Mouse (Mus musculus): ENCODE data around the gene Zcchc2. TPM values are rescaled to one million over a fixed set of nuclear protein-coding genes. Genes with fewer than 3 reads are reported as not detected.

Gene Zcchc2
- polyA plus RNA-seq, 1 experiment = 4.7 TPM

- TF ChIP-seq E2F4 (IDR thresholded peaks at IDR 0.05; ENCODE audit: insufficient read depth) (no peak), MAX (IDR thresholded peaks at IDR 0.05; ENCODE audit: low read depth) (no peak), MYOG (IDR thresholded peaks at IDR 0.05; ENCODE audit: control insufficient read depth in 1 of 3, insufficient read depth in 1 of 3, insufficient read length in 2 of 3, low read depth in 2 of 3) (no peak), CEBPB (IDR thresholded peaks at IDR 0.05; ENCODE audit: insufficient read depth, poor library complexity, severe bottlenecking) (no peak), USF1 (IDR thresholded peaks at IDR 0.05; ENCODE audit: low read depth) (no peak), REST (IDR thresholded peaks at IDR 0.05; ENCODE audit: insufficient read depth, insufficient read length) (no peak), POLR2AphosphoS2 (IDR thresholded peaks at IDR 0.05; ENCODE audit: insufficient read length, low read depth) (no peak), POLR2A (IDR thresholded peaks at IDR 0.05; ENCODE audit: insufficient read length, low read depth) (no peak), MYOD1 (IDR thresholded peaks at IDR 0.05; ENCODE audit: control insufficient read depth in 1 of 3, insufficient read length in 2 of 3, low read depth in 2 of 3) (no peak)
- Histone ChIP-seq H3K27me3 (ENCODE audit: control insufficient read depth, insufficient read depth, insufficient read length) (no peaks in the 10 kb centered on the region), H3K36me3 (ENCODE audit: control insufficient read depth, insufficient read depth) (no peaks in the 10 kb centered on the region), H3K4me2 (ENCODE audit: low read depth) (no peak overlapping the region), H3K4me3 (no peak overlapping the region), H3K79me2 (ENCODE audit: control insufficient read depth, insufficient read depth) (peaks cover 78% of the 10 kb centered on the region), H3ac (ENCODE audit: control insufficient read depth, insufficient read length) (no peak overlapping the region)
Observed at GRCm38 (mm10) chr1:105997282-105997681, 7.1 kb downstream of the Zcchc2 start.

DNA sequence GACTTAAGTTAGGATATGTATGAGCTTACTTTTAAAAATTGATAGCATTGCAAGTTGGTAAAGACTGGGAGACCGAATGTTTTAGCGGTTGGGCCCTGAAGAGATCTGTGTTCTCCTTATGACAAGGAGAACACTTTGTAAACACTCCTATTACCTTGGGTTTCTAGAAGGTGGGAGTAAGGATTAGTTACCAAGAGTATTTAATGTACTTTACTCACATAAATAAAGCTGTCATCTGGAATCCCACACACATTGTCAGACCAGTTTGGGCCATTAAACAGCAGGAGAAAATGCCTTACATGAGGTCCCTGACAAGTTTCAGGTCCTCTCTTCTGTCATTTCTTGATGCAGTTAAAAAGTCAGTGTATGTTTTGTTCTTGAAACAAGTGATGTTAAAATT is 9.6 kb downstream of the Zcchc2 start:
- H3ac ChIP-seq (ENCODE audit: control insufficient read depth, insufficient read length) = no peak overlapping the region
- H3K4me2 ChIP-seq (ENCODE audit: low read depth) = no peak overlapping the region
- H3K36me3 ChIP-seq (ENCODE audit: control insufficient read depth, insufficient read depth) = peaks cover 4% of the 10 kb centered on the region
- no peak overlapping the region for H3K4me3 ChIP-seq
- H3K27me3 ChIP-seq (ENCODE audit: control insufficient read depth, insufficient read depth, insufficient read length) = no peaks in the 10 kb centered on the region
- no peak for TF ChIP-seq MYOD1 (IDR thresholded peaks at IDR 0.05; ENCODE audit: control insufficient read depth in 1 of 3, insufficient read length in 2 of 3, low read depth in 2 of 3)
- no peak for TF ChIP-seq POLR2A (IDR thresholded peaks at IDR 0.05; ENCODE audit: insufficient read length, low read depth)
- TF ChIP-seq TCF12 (IDR thresholded peaks at IDR 0.05; ENCODE audit: insufficient read depth, poor library complexity, severe bottlenecking) = no peak
- no peak for TF ChIP-seq POLR2AphosphoS2 (IDR thresholded peaks at IDR 0.05; ENCODE audit: insufficient read length, low read depth)
- TF ChIP-seq E2F4 (IDR thresholded peaks at IDR 0.05; ENCODE audit: insufficient read depth) = no peak
- no peak for TF ChIP-seq SRF (IDR thresholded peaks at IDR 0.05; ENCODE audit: control insufficient read depth, insufficient read length, low read depth)
- no peak for TF ChIP-seq MAX (IDR thresholded peaks at IDR 0.05; ENCODE audit: low read depth)
- no peak for TF ChIP-seq TCF3 (IDR thresholded peaks at IDR 0.05; ENCODE audit: insufficient read length, low read depth)
- no peak for TF ChIP-seq MYOG (IDR thresholded peaks at IDR 0.05; ENCODE audit: control insufficient read depth in 1 of 3, insufficient read depth in 1 of 3, insufficient read length in 2 of 3, low read depth in 2 of 3)
- TF ChIP-seq REST (IDR thresholded peaks at IDR 0.05; ENCODE audit: insufficient read depth, insufficient read length) = no peak
- TF ChIP-seq USF1 (IDR thresholded peaks at IDR 0.05; ENCODE audit: low read depth) = no peak
- TF ChIP-seq CEBPB (IDR thresholded peaks at IDR 0.05; ENCODE audit: insufficient read depth, poor library complexity, severe bottlenecking) = no peak
- H3K79me2 ChIP-seq (ENCODE audit: control insufficient read depth, insufficient read depth) = peaks cover 56% of the 10 kb centered on the region

GRCm38 (mm10) chr1:106007581-106007980 is 17.4 kb downstream of the Zcchc2 start:
- Histone ChIP-seq H3K4me3 (no peak overlapping the region), H3K4me2 (ENCODE audit: low read depth) (no peak overlapping the region), H3K36me3 (ENCODE audit: control insufficient read depth, insufficient read depth) (peaks cover 35% of the 10 kb centered on the region), H3ac (ENCODE audit: control insufficient read depth, insufficient read length) (no peak overlapping the region), H3K27me3 (ENCODE audit: control insufficient read depth, insufficient read depth, insufficient read length) (no peaks in the 10 kb centered on the region), H3K79me2 (ENCODE audit: control insufficient read depth, insufficient read depth) (no peaks in the 10 kb centered on the region)
- TF ChIP-seq REST (IDR thresholded peaks at IDR 0.05; ENCODE audit: insufficient read depth, insufficient read length) (no peak), POLR2A (IDR thresholded peaks at IDR 0.05; ENCODE audit: insufficient read length, low read depth) (no peak), E2F4 (IDR thresholded peaks at IDR 0.05; ENCODE audit: insufficient read depth) (no peak), TCF12 (IDR thresholded peaks at IDR 0.05; ENCODE audit: insufficient read depth, poor library complexity, severe bottlenecking) (no peak), MAX (IDR thresholded peaks at IDR 0.05; ENCODE audit: low read depth) (no peak)

- no peak overlapping the region for H3ac ChIP-seq (ENCODE audit: control insufficient read depth, insufficient read length)
- H3K36me3 ChIP-seq (ENCODE audit: control insufficient read depth, insufficient read depth) = peaks cover 19% of the 10 kb centered on the region
- no peaks in the 10 kb centered on the region for H3K79me2 ChIP-seq (ENCODE audit: control insufficient read depth, insufficient read depth)
- no peaks in the 10 kb centered on the region for H3K27me3 ChIP-seq (ENCODE audit: control insufficient read depth, insufficient read depth, insufficient read length)
- no peak overlapping the region for H3K4me3 ChIP-seq
- TF ChIP-seq POLR2AphosphoS2 (IDR thresholded peaks at IDR 0.05; ENCODE audit: insufficient read length, low read depth) (no peak), SRF (IDR thresholded peaks at IDR 0.05; ENCODE audit: control insufficient read depth, insufficient read length, low read depth) (no peak), TCF12 (IDR thresholded peaks at IDR 0.05; ENCODE audit: insufficient read depth, poor library complexity, severe bottlenecking) (no peak), E2F4 (IDR thresholded peaks at IDR 0.05; ENCODE audit: insufficient read depth) (no peak), MYOG (IDR thresholded peaks at IDR 0.05; ENCODE audit: control insufficient read depth in 1 of 3, insufficient read depth in 1 of 3, insufficient read length in 2 of 3, low read depth in 2 of 3) (no peak), TCF3 (IDR thresholded peaks at IDR 0.05; ENCODE audit: insufficient read length, low read depth) (no peak), CEBPB (IDR thresholded peaks at IDR 0.05; ENCODE audit: insufficient read depth, poor library complexity, severe bottlenecking) (no peak), MAX (IDR thresholded peaks at IDR 0.05; ENCODE audit: low read depth) (no peak)
- no peak overlapping the region for H3K4me2 ChIP-seq (ENCODE audit: low read depth)
Observed at GRCm38 (mm10) chr1:106011097-106011496, 20.9 kb downstream of the Zcchc2 start.

- TF ChIP-seq POLR2AphosphoS2 (IDR thresholded peaks at IDR 0.05; ENCODE audit: insufficient read length, low read depth) (no peak), MAX (IDR thresholded peaks at IDR 0.05; ENCODE audit: low read depth) (no peak), SRF (IDR thresholded peaks at IDR 0.05; ENCODE audit: control insufficient read depth, insufficient read length, low read depth) (no peak), TCF3 (IDR thresholded peaks at IDR 0.05; ENCODE audit: insufficient read length, low read depth) (no peak), E2F4 (IDR thresholded peaks at IDR 0.05; ENCODE audit: insufficient read depth) (no peak), TCF12 (IDR thresholded peaks at IDR 0.05; ENCODE audit: insufficient read depth, poor library complexity, severe bottlenecking) (no peak), USF1 (IDR thresholded peaks at IDR 0.05; ENCODE audit: low read depth) (no peak), MYOD1 (IDR thresholded peaks at IDR 0.05; ENCODE audit: control insufficient read depth in 1 of 3, insufficient read length in 2 of 3, low read depth in 2 of 3) (no peak), CEBPB (IDR thresholded peaks at IDR 0.05; ENCODE audit: insufficient read depth, poor library complexity, severe bottlenecking) (no peak), MYOG (IDR thresholded peaks at IDR 0.05; ENCODE audit: control insufficient read depth in 1 of 3, insufficient read depth in 1 of 3, insufficient read length in 2 of 3, low read depth in 2 of 3) (no peak), REST (IDR thresholded peaks at IDR 0.05; ENCODE audit: insufficient read depth, insufficient read length) (no peak), POLR2A (IDR thresholded peaks at IDR 0.05; ENCODE audit: insufficient read length, low read depth) (no peak)
- no peak overlapping the region for H3K4me3 ChIP-seq
- no peaks in the 10 kb centered on the region for H3K27me3 ChIP-seq (ENCODE audit: control insufficient read depth, insufficient read depth, insufficient read length)
- H3ac ChIP-seq (ENCODE audit: control insufficient read depth, insufficient read length) = no peak overlapping the region
- peaks cover 21% of the 10 kb centered on the region for H3K36me3 ChIP-seq (ENCODE audit: control insufficient read depth, insufficient read depth)
- H3K4me2 ChIP-seq (ENCODE audit: low read depth) = no peak overlapping the region
- H3K79me2 ChIP-seq (ENCODE audit: control insufficient read depth, insufficient read depth) = no peaks in the 10 kb centered on the region
Observed at GRCm38 (mm10) chr1:106013759-106014158, 23.6 kb downstream of the Zcchc2 start.

Measured in myocyte (in vitro differentiated cells).